Mouse (Mus musculus) spleen, adult 2 months (tissue): ENCODE data around the gene Rbp1.

Experiments
- CTCF ChIP-seq: fragments of 200-500 bp; IDR thresholded peaks from 2 replicates; pipeline ENCODE4 v1.5.1; 2011; ENCODE audit warnings: mild to moderate bottlenecking, inconsistent platforms; ENCODE audit not compliant: insufficient read depth, insufficient read length, insufficient replicate concordance; ENCODE audit errors: extremely low read depth
- POLR2A ChIP-seq: fragments of 200-500 bp; IDR thresholded peaks from 2 replicates; pipeline ENCODE4 v1.6.1; 2011; ENCODE audit warnings: low read depth, low read length, inconsistent platforms

DNA sequence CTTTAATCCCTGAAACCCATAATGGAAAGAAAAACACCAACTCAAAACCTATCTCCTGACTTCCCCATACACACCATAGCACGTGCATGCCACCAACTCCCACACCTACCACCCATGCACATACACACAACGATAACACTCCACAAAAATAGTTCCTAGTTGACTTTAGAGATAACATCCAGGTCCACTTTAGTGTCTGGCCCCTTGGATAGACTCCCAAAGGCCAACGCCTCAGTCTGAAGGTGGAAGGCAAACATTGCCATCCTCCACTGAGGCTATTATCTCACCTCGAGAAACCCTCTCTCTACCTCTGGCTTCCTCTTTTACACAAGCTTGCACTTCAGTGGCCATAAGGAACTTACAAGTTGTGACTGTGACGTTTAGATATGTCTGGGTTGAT, 69.5 kb downstream of the Rbp1 start:
- TF ChIP-seq CTCF: no peak
- no peak for TF ChIP-seq POLR2A
